7 mouse cellular contexts compared by ENCODE assay signal in genomic region chr16:30510091-30510490, GRCm38 (mm10). TPM values are rescaled to one million over a fixed set of nuclear protein-coding genes. Genes with fewer than 3 reads are reported as not detected.
DNase-seq lines count a peak whose midpoint lies in the region; ATAC-seq and TF ChIP-seq lines count a peak whose summit lies in the region.

No protein-coding gene starts in this region.

- no peak for ATAC-seq in lung, embryonic 16.5 days (ENCODE audit: low read depth)
- no peak for ATAC-seq in embryonic facial prominence, embryonic 15.5 days (ENCODE audit: insufficient number of reproducible peaks, low FRiP score, low TSS enrichment, low read depth)
- no peak for ATAC-seq in limb, embryonic 11.5 days (ENCODE audit: insufficient number of reproducible peaks, low FRiP score, low TSS enrichment, low read depth)

- H3K27ac ChIP-seq in lung, embryonic 16.5 days (ENCODE audit: low read length) = peak overlapping the region; percentile 89
- H3K27ac ChIP-seq in embryonic facial prominence, embryonic 15.5 days (replicated peaks) = peak overlapping the region; percentile 88
- no peak overlapping the region for H3K27ac ChIP-seq in limb, embryonic 11.5 days (replicated peaks; ENCODE audit: low read depth, low read length)
- peak overlapping the region; percentile 88 for H3K27ac ChIP-seq in olfactory bulb, adult 2 months (ENCODE audit: insufficient read depth, low read depth, low read length)

- no peaks in the 10 kb centered on the region for H3K9me3 ChIP-seq in lung, embryonic 16.5 days (ENCODE audit: control insufficient read depth, low read length)
- H3K9me3 ChIP-seq in embryonic facial prominence, embryonic 15.5 days (replicated peaks) = no peaks in the 10 kb centered on the region
- no peaks in the 10 kb centered on the region for H3K9me3 ChIP-seq in limb, embryonic 11.5 days (ENCODE audit: control insufficient read depth, low read length)

- TF ChIP-seq POLR2A in olfactory bulb, adult 2 months (IDR thresholded peaks at IDR 0.05; ENCODE audit: insufficient read depth, low read depth, low read length) = no peak

- peak overlapping the region; percentile 86 for H3K9ac ChIP-seq in lung, embryonic 16.5 days (ENCODE audit: low read length)
- 0 out of 2 replicates have a peak overlapping the region, but pooled peaks have one; percentile 62 for H3K9ac ChIP-seq in embryonic facial prominence, embryonic 15.5 days
- peak overlapping the region; percentile 86 for H3K9ac ChIP-seq in limb, embryonic 11.5 days (ENCODE audit: low read length)

- no peaks in the 10 kb centered on the region; the same call in 1 of the 2 replicates for H3K36me3 ChIP-seq in lung, embryonic 16.5 days (ENCODE audit: control insufficient read depth, insufficient read depth, low read length)
- no peaks in the 10 kb centered on the region for H3K36me3 ChIP-seq in embryonic facial prominence, embryonic 15.5 days
- no peaks in the 10 kb centered on the region for H3K36me3 ChIP-seq in limb, embryonic 11.5 days (ENCODE audit: control insufficient read depth, insufficient read depth, low read length)

- no peak for DNase-seq in lung, postnatal 25 days (ENCODE audit: low spot score)
- DNase-seq in limb, embryonic 11.5 days (ENCODE audit: low spot score) = no peak
- no peak for DNase-seq in B cell, adult 2 months
- no peak for DNase-seq in lung, postnatal 36 days

- peak overlapping the region; percentile 78 for H3K4me3 ChIP-seq in lung, embryonic 16.5 days (ENCODE audit: low read length)
- peak overlapping the region; percentile 70 for H3K4me3 ChIP-seq in embryonic facial prominence, embryonic 15.5 days (replicated peaks)
- peak overlapping the region; percentile 59 for H3K4me3 ChIP-seq in limb, embryonic 11.5 days (ENCODE audit: low read depth, low read length)
- peak overlapping the region; percentile 76 for H3K4me3 ChIP-seq in olfactory bulb, adult 2 months (ENCODE audit: insufficient read depth, low read depth, low read length)

- H3K27me3 ChIP-seq in lung, embryonic 16.5 days (ENCODE audit: control insufficient read depth, insufficient read depth, low read depth, low read length) = 0 out of 2 replicates have a peak, but pooled peaks cover 2% of the 10 kb centered on the region
- no peaks in the 10 kb centered on the region for H3K27me3 ChIP-seq in embryonic facial prominence, embryonic 15.5 days
- no peaks in the 10 kb centered on the region for H3K27me3 ChIP-seq in limb, embryonic 11.5 days (ENCODE audit: control insufficient read depth, insufficient read depth, low read length)

- peak overlapping the region; percentile 69 for H3K4me2 ChIP-seq in lung, embryonic 16.5 days (ENCODE audit: low read depth, low read length)
- peak overlapping the region; percentile 67 for H3K4me2 ChIP-seq in embryonic facial prominence, embryonic 15.5 days (replicated peaks)
- peak overlapping the region; percentile 66 for H3K4me2 ChIP-seq in limb, embryonic 11.5 days (ENCODE audit: low read depth, severe bottlenecking)

- peaks cover 28% of the 10 kb centered on the region for H3K4me1 ChIP-seq in lung, embryonic 16.5 days (replicated peaks; ENCODE audit: control insufficient read depth, insufficient read depth, low read length)
- H3K4me1 ChIP-seq in embryonic facial prominence, embryonic 15.5 days = peaks cover 29% of the 10 kb centered on the region
- H3K4me1 ChIP-seq in limb, embryonic 11.5 days (ENCODE audit: control insufficient read depth, insufficient read depth, low read length) = peaks cover 12% of the 10 kb centered on the region
- peaks cover 16% of the 10 kb centered on the region for H3K4me1 ChIP-seq in olfactory bulb, adult 2 months (ENCODE audit: control insufficient read depth, insufficient read depth, low read length)

- 35% methylated on average over 9 of the region's 9 CpGs for WGBS in lung, embryonic 16.5 days
- WGBS in embryonic facial prominence, embryonic 15.5 days = 36% methylated on average over 9 of the region's 9 CpGs
- 56% methylated on average over 9 of the region's 9 CpGs for WGBS in limb, embryonic 11.5 days
- 10% methylated on average over 9 of the region's 9 CpGs for WGBS in olfactory bulb, adult 2 months

- no peak for TF ChIP-seq CTCF in olfactory bulb, adult 2 months (IDR thresholded peaks at IDR 0.05; ENCODE audit: insufficient read depth, low read depth, low read length)

RNA-seq across cellular contexts. Expression of gene Tmem44, which starts 40.6 kb away (rescaled TPM):
- polyA plus RNA-seq in lung, embryonic 16.5 days (2015; fragmentation: Nextera tagmentation; extraction: Ambion mirVana) = 23.5 and 23.8 TPM in 2 replicates
- polyA plus RNA-seq in embryonic facial prominence, embryonic 15.5 days (2015; fragmentation: Nextera tagmentation; extraction: Ambion mirVana) = 18.6 and 19.1 TPM in 2 replicates
- 17.2 and 20.9 TPM in 2 replicates for polyA plus RNA-seq in limb, embryonic 11.5 days (2014; fragmentation: Nextera tagmentation; extraction: Ambion mirVana)
- not detected in 2 replicates for polyA plus RNA-seq in olfactory bulb, adult 2 months (2012; ENCODE audit: insufficient read depth, insufficient read length, low replicate concordance, missing spikeins)
